Mouse (Mus musculus) CH12.LX (cell line): Measurements from ENCODE around the gene Eif2b4. TPM values are rescaled to one million over a fixed set of nuclear protein-coding genes. Genes with fewer than 3 reads are reported as not detected.
A peak's percentile ranks its signal among the peaks of the same experiment; 100 is the strongest.

Experiments
- DNase-seq: peaks from one replicate; pipeline ENCODE4 v3.0.0-alpha.2; 2013; ENCODE audit errors: extremely low read depth
- H3K27ac ChIP-seq: 2 replicates; pipeline ENCODE4 v1.5.1; 2012; ENCODE audit warnings: low read depth, mild to moderate bottlenecking, control low read depth, moderate library complexity; ENCODE audit not compliant: insufficient read depth
- H3K27me3 ChIP-seq: replicated peaks from 2 replicates; pipeline ENCODE3; 2012; ENCODE audit warnings: inconsistent platforms
- H3K36me3 ChIP-seq, 2 experiments: replicated peaks in 1 of 2; 2 replicates each; pipeline versions ENCODE3 to v1.6.1; 2012; ENCODE audit warnings: inconsistent platforms in 1 of 2, low read length in 1 of 2, mild to moderate bottlenecking in 1 of 2, mixed read lengths in 1 of 2, moderate library complexity in 1 of 2; ENCODE audit not compliant: control insufficient read depth in 1 of 2, insufficient read depth in 1 of 2
- H3K4me1 ChIP-seq, 2 experiments: 2 replicates each; pipeline ENCODE4 v1.6.1; 2012; ENCODE audit warnings: inconsistent platforms in 1 of 2, moderate library complexity in 1 of 2; ENCODE audit not compliant: insufficient read depth in 2 of 2, control insufficient read depth in 1 of 2
- H3K4me2 ChIP-seq: 2 replicates; pipeline ENCODE4 v1.6.1; 2012; ENCODE audit warnings: low read depth, mild to moderate bottlenecking, control low read depth; ENCODE audit not compliant: poor library complexity, insufficient read depth, severe bottlenecking
- H3K4me3 ChIP-seq, 3 experiments: fragments of 150-350 bp in 1 of 3; sonication (generic) in 1 of 3; replicated peaks in 1 of 3; 2 replicates each; pipeline versions ENCODE3 to v1.5.1; 2011 to 2012; ENCODE audit warnings: low read depth in 2 of 3, low read length in 2 of 3, mild to moderate bottlenecking in 2 of 3, moderate library complexity in 2 of 3, control low read depth in 1 of 3, improper control_type of control experiment in 1 of 3, inconsistent platforms in 1 of 3, mixed read lengths in 1 of 3; ENCODE audit not compliant: poor library complexity in 1 of 3
- H3K79me2 ChIP-seq: replicated peaks from 2 replicates; pipeline ENCODE4 v1.6.1; 2012; ENCODE audit warnings: mild to moderate bottlenecking, moderate library complexity; ENCODE audit not compliant: control insufficient read depth, poor library complexity, insufficient read depth, severe bottlenecking; ENCODE audit errors: extremely low read depth
- H3K9ac ChIP-seq: 2 replicates; pipeline ENCODE4 v1.6.1; 2012; ENCODE audit warnings: low read depth, mild to moderate bottlenecking, control low read depth, moderate library complexity; ENCODE audit not compliant: insufficient read depth
- H3K9me3 ChIP-seq: replicated peaks from 2 replicates; pipeline ENCODE3; 2012; ENCODE audit warnings: low read length, inconsistent platforms, mixed read lengths
- CTCF ChIP-seq, 2 experiments: IDR thresholded peaks in 1 of 2; conservative IDR thresholded peaks in 1 of 2; 2 replicates each; pipeline ENCODE4 v1.5.1; 2011 to 2012; ENCODE audit warnings: low read depth in 2 of 2, low read length in 2 of 2, improper control_type of control experiment in 1 of 2, inconsistent platforms in 1 of 2, mild to moderate bottlenecking in 1 of 2, moderate library complexity in 1 of 2
- JUND ChIP-seq: conservative IDR thresholded peaks from 2 replicates; pipeline ENCODE4 v1.6.1; 2011; ENCODE audit warnings: low read depth, low read length, improper control_type of control experiment
- MAFK ChIP-seq: IDR thresholded peaks from 2 replicates; pipeline ENCODE4 v1.6.1; 2011; ENCODE audit warnings: low read length, improper control_type of control experiment; ENCODE audit not compliant: insufficient replicate concordance
- MXI1 ChIP-seq: IDR thresholded peaks from 2 replicates; pipeline ENCODE4 v1.6.1; 2011; ENCODE audit warnings: mild to moderate bottlenecking, low read depth, low read length, improper control_type of control experiment
- NELFE ChIP-seq: IDR thresholded peaks from 2 replicates; pipeline ENCODE4 v1.6.1; 2011; ENCODE audit warnings: low read depth, low read length, improper control_type of control experiment
- NRF1 ChIP-seq: IDR thresholded peaks from 2 replicates; pipeline ENCODE4 v1.6.1; 2014; ENCODE audit warnings: low read depth, mild to moderate bottlenecking, inconsistent platforms, low read length, improper control_type of control experiment, moderate library complexity
- PAX5 ChIP-seq: IDR thresholded peaks from 2 replicates; pipeline ENCODE4 v1.6.1; 2012; ENCODE audit warnings: low read length, inconsistent platforms, mixed read lengths
- POLR2A ChIP-seq: IDR thresholded peaks from 2 replicates; pipeline ENCODE4 v1.6.1; 2011; ENCODE audit warnings: low read depth, mild to moderate bottlenecking, improper control_type of control experiment, low read length
- POLR2AphosphoS2 ChIP-seq: IDR thresholded peaks from 2 replicates; pipeline ENCODE4 v1.6.1; 2011; ENCODE audit warnings: low read depth, low read length, improper control_type of control experiment
- RAD21 ChIP-seq: IDR thresholded peaks from 2 replicates; pipeline ENCODE4 v1.6.1; 2011; ENCODE audit warnings: low read depth, mild to moderate bottlenecking, low read length, improper control_type of control experiment, moderate library complexity
- SMC3 ChIP-seq: IDR thresholded peaks from 2 replicates; pipeline ENCODE4 v1.6.1; 2011; ENCODE audit warnings: low read depth, low read length, improper control_type of control experiment
- TCF12 ChIP-seq: IDR thresholded peaks from 2 replicates; pipeline ENCODE4 v1.6.1; 2014; ENCODE audit warnings: low read depth, mild to moderate bottlenecking, inconsistent platforms, low read length, improper control_type of control experiment
- ZKSCAN1 ChIP-seq: IDR thresholded peaks from 2 replicates; pipeline ENCODE4 v1.6.1; 2012; ENCODE audit warnings: low read depth, inconsistent platforms, low read length, improper control_type of control experiment, borderline replicate concordance
- dilution Hi-C: fragments of 300-500 bp; cut with MboI; formaldehyde crosslinking; loops from 2 replicates; pipeline ENCODE4 v1.14.3; 2020; ENCODE audit warnings: low sequenced_read_pairs; ENCODE audit not compliant: extremely low pct_unique_long_range_greater_than_20kb, extremely low pct_ligation_motif_present
- in situ Hi-C: fragments of 300-500 bp; cut with MboI; formaldehyde crosslinking; loops from 3 replicates; pipeline ENCODE4 v1.14.3; 2019; ENCODE audit warnings: low sequenced_read_pairs, low pct_ligation_motif_present, low pct_unique_long_range_greater_than_20kb, mixed read lengths
- polyA plus RNA-seq: library from polyadenylated mRNA; unstranded; fragments of >175 nt; gene quantifications from 2 replicates; pipeline ENCODE4 v1.2.1, GENCODE M21; 2012; ENCODE audit warnings: low read depth; ENCODE audit not compliant: insufficient read length
- total RNA-seq, 2 experiments: library from RNA; depleted of rRNA; stranded (reverse); fragments of 300-350 nt in 1 of 2; fragments of >200 nt in 1 of 2; gene quantifications; 2 replicates each; pipeline ENCODE4 v1.2.3; 2012 to 2014

The Eif2b4 gene
- total and polyA plus RNA-seq, 3 experiments: 26.8 to 99.5 (median 56.8) TPM

- no peak overlapping the region for H3K27ac ChIP-seq
- peak overlapping the region; percentile 31 for H3K4me2 ChIP-seq
- DNase-seq: no peak
- H3K27me3 ChIP-seq: no peaks in the 10 kb centered on the region
- no peaks in the 10 kb centered on the region for H3K79me2 ChIP-seq
- H3K4me1 ChIP-seq: peaks cover 3 to 24% of the 10 kb centered on the region in 2 experiments; a peak in 2 of 4 replicates
- in situ Hi-C loops (no loop called here), dilution Hi-C loops (no loop called here)
- H3K9me3 ChIP-seq: no peaks in the 10 kb centered on the region
- peaks cover 29 to 63% of the 10 kb centered on the region in 2 experiments for H3K36me3 ChIP-seq
- no peak for TF ChIP-seq PAX5
- TF ChIP-seq TCF12: no peak
- TF ChIP-seq NRF1: no peak
- no peak for TF ChIP-seq SMC3
- TF ChIP-seq POLR2AphosphoS2: no peak
- TF ChIP-seq NELFE: no peak
- peak overlapping the region; percentile 44 for H3K9ac ChIP-seq
- H3K4me3 ChIP-seq: peak overlapping the region; percentile 72 to 81 (median 73)
Observed at GRCm38 (mm10) chr5:31153516-31154151, 39.6 kb downstream of the Eif2b4 start.

DNA sequence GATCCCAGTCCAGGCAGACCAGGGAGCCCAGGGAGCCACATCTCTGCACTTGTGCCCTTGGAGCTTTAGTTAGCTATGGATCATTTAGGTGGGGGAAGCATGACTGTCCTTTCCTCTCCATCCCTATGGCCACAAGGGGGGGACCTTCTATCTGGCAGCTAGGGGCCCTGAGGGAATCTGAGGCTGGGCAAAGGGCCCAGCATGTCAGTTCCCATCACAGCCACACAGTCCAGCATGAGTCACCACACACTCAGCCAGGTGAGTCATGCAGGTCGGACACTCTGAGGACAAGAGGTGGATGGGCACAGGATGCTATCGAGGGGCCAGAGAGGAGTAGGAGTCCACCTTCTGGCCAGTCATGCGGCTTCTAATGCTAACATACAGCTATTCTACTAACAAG lies 41.5 kb downstream of the Eif2b4 start:
- in situ Hi-C loops (no loop called here), dilution Hi-C loops (no loop called here)
- Histone ChIP-seq H3K4me3 (no peak overlapping the region), H3K36me3 (peaks cover 24 to 60% of the 10 kb centered on the region in 2 experiments), H3K9ac (no peak overlapping the region), H3K27me3 (no peaks in the 10 kb centered on the region), H3K4me2 (no peak overlapping the region), H3K4me1 (peaks cover 3 to 24% of the 10 kb centered on the region in 2 experiments; a peak in 2 of 4 replicates), H3K27ac (no peak overlapping the region), H3K9me3 (no peaks in the 10 kb centered on the region), H3K79me2 (no peaks in the 10 kb centered on the region)
- TF ChIP-seq MAFK (no peak), CTCF (conservative IDR thresholded peaks at IDR 0.05 in 1 of 2, IDR thresholded peaks at IDR 0.05 in 1 of 2; ENCODE audit: low read depth in 2 of 2, low read length in 2 of 2) (peak in 1 of 2 experiments; percentile 35; a peak in 1 of 4 replicates)
- DNase-seq: peak; percentile 10

DNA sequence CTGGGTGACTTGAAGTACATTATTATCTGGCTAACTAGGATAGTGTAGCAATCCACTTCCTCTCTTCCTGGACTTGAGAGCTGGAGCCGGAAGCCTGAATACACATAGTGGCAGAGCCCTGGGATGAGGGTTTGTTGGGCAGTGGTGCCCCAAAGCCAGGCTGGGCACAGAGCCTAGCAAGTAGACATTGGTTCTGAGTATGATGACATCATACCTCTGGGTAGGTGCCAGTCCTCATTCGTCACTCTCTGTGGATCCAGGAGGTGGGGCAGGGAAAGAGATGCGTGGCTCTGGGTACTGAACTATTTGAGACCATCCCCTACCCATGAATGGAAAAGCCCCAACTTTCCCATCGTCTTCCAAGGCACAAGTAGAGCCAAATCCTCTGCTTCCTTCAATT lies 43.4 kb downstream of the Eif2b4 start:
- DNase-seq: no peak
- H3K9me3 ChIP-seq: no peaks in the 10 kb centered on the region
- H3K4me1 ChIP-seq: peaks cover 3 to 24% of the 10 kb centered on the region in 2 experiments; a peak in 2 of 4 replicates
- no peak overlapping the region for H3K4me2 ChIP-seq
- H3K79me2 ChIP-seq: no peaks in the 10 kb centered on the region
- no peak overlapping the region for H3K9ac ChIP-seq
- no peak overlapping the region for H3K4me3 ChIP-seq
- H3K27ac ChIP-seq: no peak overlapping the region
- dilution Hi-C loops (no loop called here), in situ Hi-C loops (no loop called here)
- TF ChIP-seq ZKSCAN1 (no peak), JUND (no peak), POLR2A (no peak), MXI1 (no peak), RAD21 (no peak)
- no peaks in the 10 kb centered on the region for H3K27me3 ChIP-seq
- H3K36me3 ChIP-seq: peaks cover 35 to 65% of the 10 kb centered on the region in 2 experiments
